Mouse (Mus musculus): ENCODE measurements around the gene Tmem239.

GRCm38 (mm10) chr2:130450434-130450796 lies 44.1 kb downstream of the Tmem239 start:
- no peak for TF ChIP-seq POLR2A (IDR thresholded peaks at IDR 0.05; ENCODE audit: borderline replicate concordance, extremely low read depth, insufficient read depth, insufficient read length, poor library complexity, severe bottlenecking)
- TF ChIP-seq CTCF (IDR thresholded peaks at IDR 0.05; ENCODE audit: borderline replicate concordance, extremely low read depth, insufficient read depth, insufficient read length), result no peak

All from brain, embryonic 14.5 days (tissue).